Mouse (Mus musculus): ENCODE results near the gene Ndufa3. TPM values are rescaled to one million over a fixed set of nuclear protein-coding genes. Genes with fewer than 3 reads are reported as not detected.

Ndufa3 gene
- polyA plus RNA-seq, 1 experiment from 2014 or later = 440 TPM

GRCm38 (mm10) chr7:3614021-3614420, 3.2 kb upstream of the Ndufa3 start:
- Histone ChIP-seq H3K9ac (no peak overlapping the region), H3K4me1 (peaks cover 9% of the 10 kb centered on the region; the same call in 1 of the 2 replicates), H3K36me3 (peaks cover under 1% of the 10 kb centered on the region; the same call in 1 of the 2 replicates), H3K9me3 (no peaks in the 10 kb centered on the region), H3K27me3 (no peaks in the 10 kb centered on the region), H3K27ac (no peak overlapping the region), H3K4me2 (replicated peaks) (no peak overlapping the region), H3K4me3 (no peak overlapping the region)
- 81% methylated on average over 3 of the region's 3 CpGs for WGBS
- no peak for ATAC-seq (ENCODE audit: low FRiP score, low read depth)

GRCm38 (mm10) chr7:3616057-3616388, 1.1 kb upstream of the Ndufa3 start, which contains the start of gene Oscar:
Oscar (minus strand) TSS chr7:3616157.
- Histone ChIP-seq H3K27me3 (no peaks in the 10 kb centered on the region), H3K27ac (no peak within 1 kb of the TSS), H3K4me2 (replicated peaks) (peak within 1 kb of the TSS; percentile 88), H3K9ac (no peak within 1 kb of the TSS), H3K4me1 (peaks cover 9% of the 10 kb centered on the region; the same call in 1 of the 2 replicates), H3K9me3 (no peaks in the 10 kb centered on the region), H3K36me3 (peaks cover 21% of the 10 kb centered on the region), H3K4me3 (peak within 1 kb of the TSS; percentile 83)
- no peak for ATAC-seq (ENCODE audit: low FRiP score, low read depth)
- 83% methylated on average over 4 of the region's 4 CpGs for WGBS

- ATAC-seq (ENCODE audit: low FRiP score, low read depth) = no peak
- H3K4me2 ChIP-seq (replicated peaks) = peak overlapping the region; percentile 88
- WGBS = 43% methylated on average over 6 of the region's 6 CpGs
Measured at GRCm38 (mm10) chr7:3616389-3617241, 558 bp upstream of the Ndufa3 start.

DNA sequence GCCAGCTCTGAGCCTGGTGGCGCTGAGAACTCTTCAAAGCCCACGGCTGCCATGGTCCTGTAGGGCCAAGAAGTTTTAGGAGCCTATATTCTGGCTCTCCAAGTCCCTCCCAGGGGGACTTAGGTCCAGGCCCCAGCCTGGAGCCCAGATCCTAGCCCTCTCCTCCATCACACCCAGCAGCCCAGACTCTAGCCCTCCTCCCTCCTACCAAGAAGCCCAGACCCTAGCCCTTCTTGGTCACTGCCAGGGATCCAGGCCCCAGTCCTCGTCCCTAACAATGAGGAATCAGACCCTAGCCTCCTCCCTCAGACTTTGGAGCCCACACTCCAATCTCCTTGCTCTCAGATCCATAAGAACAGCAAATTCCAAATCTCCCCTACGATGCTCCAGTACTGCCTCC, 11.9 kb downstream of the Ndufa3 start:
- peak overlapping the region; percentile 99 for H3K4me2 ChIP-seq (replicated peaks)
- peaks cover 53% of the 10 kb centered on the region for H3K36me3 ChIP-seq
- H3K9ac ChIP-seq = peak overlapping the region; percentile 90
- H3K27me3 ChIP-seq = no peaks in the 10 kb centered on the region
- WGBS = 26% methylated on average over 4 of the region's 4 CpGs
- peak; percentile 38 for ATAC-seq (ENCODE audit: low FRiP score, low read depth)
- peaks cover 23% of the 10 kb centered on the region for H3K4me1 ChIP-seq
- no peak overlapping the region for H3K27ac ChIP-seq
- H3K9me3 ChIP-seq = no peaks in the 10 kb centered on the region
- peak overlapping the region; percentile 74 for H3K4me3 ChIP-seq

More at GRCm38 (mm10) chr7:3616389-3617241, 558 bp upstream of the Ndufa3 start:
- H3K4me1 ChIP-seq = peaks cover 9% of the 10 kb centered on the region; the same call in 1 of the 2 replicates
- no peaks in the 10 kb centered on the region for H3K9me3 ChIP-seq
- no peak overlapping the region; the same call in 1 of the 2 replicates for H3K9ac ChIP-seq
- no peaks in the 10 kb centered on the region for H3K27me3 ChIP-seq
- no peak overlapping the region for H3K27ac ChIP-seq
- peaks cover 26% of the 10 kb centered on the region for H3K36me3 ChIP-seq
- H3K4me3 ChIP-seq = peak overlapping the region; percentile 83

DNA sequence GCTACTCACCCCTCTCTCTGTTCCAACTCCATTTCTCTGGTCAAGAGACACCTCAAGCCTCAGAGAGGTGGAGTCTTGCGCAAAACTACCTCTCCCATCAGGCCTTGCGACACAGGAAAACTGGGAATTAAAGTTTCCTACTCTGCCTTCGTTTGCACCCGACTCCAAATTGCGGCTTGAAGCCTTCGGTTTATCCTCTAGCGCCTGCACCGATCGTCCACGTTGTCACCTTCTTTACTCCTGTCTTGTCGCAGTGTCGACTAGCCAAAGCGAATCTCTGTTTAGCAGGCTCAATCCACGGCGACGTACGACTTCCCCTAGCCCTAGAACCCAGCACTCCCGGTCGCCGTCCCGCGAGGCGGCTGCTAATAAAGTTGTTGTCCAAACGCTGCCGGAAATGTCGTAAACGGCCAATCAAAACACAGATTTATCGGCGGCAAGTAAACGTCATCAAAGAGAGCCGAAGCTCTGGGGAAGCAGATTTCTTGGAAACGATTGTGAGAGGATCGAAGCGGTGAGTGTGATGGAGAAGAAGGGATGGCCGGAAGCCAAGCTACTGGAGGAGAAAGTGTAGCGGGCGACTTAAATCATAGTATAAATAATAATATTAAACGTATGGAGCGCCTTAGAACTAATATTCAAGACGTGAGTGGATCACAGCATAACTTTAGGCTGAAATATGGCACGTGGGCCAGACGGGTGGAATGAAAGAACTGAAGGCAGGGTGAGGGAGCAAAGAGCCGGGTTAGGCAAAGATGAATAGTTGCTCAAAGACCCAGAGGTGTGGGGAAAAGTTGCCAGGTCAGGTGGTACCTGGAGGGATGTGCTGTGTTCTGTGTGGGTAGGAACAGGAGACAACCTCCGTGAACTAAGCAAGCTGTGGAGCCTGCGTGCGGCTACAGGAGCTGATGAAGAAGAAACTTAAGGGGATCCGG, 12.6 kb downstream of the Ndufa3 start, which contains the start of the genes Tfpt and Prpf31:
Gene Tfpt, minus strand, starts transcription at position 387 of the 935 bp plus-strand sequence.
Gene Prpf31, plus strand, starts transcription at position 443 of the 935 bp plus-strand sequence.
- H3K9me3 ChIP-seq = no peaks in the 10 kb centered on the region
- ATAC-seq (ENCODE audit: low FRiP score, low read depth) = peak; percentile 91
- H3K27me3 ChIP-seq = no peaks in the 10 kb centered on the region
- H3K27ac ChIP-seq = peak within 1 kb of the TSS; percentile 79; the same call in 1 of the 2 replicates
- peaks cover 53% of the 10 kb centered on the region for H3K36me3 ChIP-seq
- H3K9ac ChIP-seq = peak within 1 kb of the TSS; percentile 90
- peaks cover 23% of the 10 kb centered on the region for H3K4me1 ChIP-seq
- whole genome bisulfite sequencing = 2% methylated on average over 47 of the region's 47 CpGs
- H3K4me2 ChIP-seq (replicated peaks) = peak within 1 kb of the TSS; percentile 99
- peak within 1 kb of the TSS; percentile 74 for H3K4me3 ChIP-seq

GRCm38 (mm10) chr7:3630478-3630815, 13.3 kb downstream of the Ndufa3 start:
- no peaks in the 10 kb centered on the region for H3K9me3 ChIP-seq
- H3K4me1 ChIP-seq = peaks cover 23% of the 10 kb centered on the region
- whole genome bisulfite sequencing = 58% methylated on average over 3 of the region's 3 CpGs
- H3K27ac ChIP-seq = no peak overlapping the region
- H3K27me3 ChIP-seq = no peaks in the 10 kb centered on the region
- peaks cover 55% of the 10 kb centered on the region for H3K36me3 ChIP-seq
- H3K4me2 ChIP-seq (replicated peaks) = peak overlapping the region; percentile 99
- H3K4me3 ChIP-seq = peak overlapping the region; percentile 74
- ATAC-seq (ENCODE audit: low FRiP score, low read depth) = no peak
- H3K9ac ChIP-seq = peak overlapping the region; percentile 90

- Histone ChIP-seq H3K27me3 (no peaks in the 10 kb centered on the region), H3K4me3 (peak overlapping the region; percentile 98), H3K4me2 (replicated peaks) (peak overlapping the region; percentile 64), H3K9ac (no peak overlapping the region), H3K9me3 (no peaks in the 10 kb centered on the region), H3K27ac (no peak overlapping the region), H3K4me1 (peaks cover 31% of the 10 kb centered on the region), H3K36me3 (peaks cover 52% of the 10 kb centered on the region)
- ATAC-seq (ENCODE audit: low FRiP score, low read depth) = no peak
- 72% methylated on average over 5 of the region's 5 CpGs for WGBS
Measured at GRCm38 (mm10) chr7:3643412-3643811, 26.2 kb downstream of the Ndufa3 start.

DNA sequence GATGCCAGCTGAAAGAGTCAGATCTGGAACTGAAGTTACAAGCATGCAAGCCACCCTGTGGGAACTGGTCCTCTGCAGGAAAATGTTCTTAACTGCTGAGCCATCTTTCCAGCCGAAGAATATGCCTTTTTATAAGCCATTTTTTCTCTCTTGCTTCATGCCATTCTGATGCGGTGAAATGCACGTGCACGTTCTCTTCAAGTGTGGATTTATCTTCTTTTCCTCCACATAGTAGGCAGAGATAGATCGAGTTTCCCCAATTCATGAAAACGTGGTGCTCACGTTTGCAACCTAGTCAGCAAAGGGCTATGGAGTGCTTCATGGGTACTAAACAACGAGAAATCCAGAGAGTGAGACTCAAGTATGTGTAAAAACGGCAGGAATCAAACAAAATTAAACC, 26.7 kb downstream of the Ndufa3 start:
- H3K4me3 ChIP-seq = peak overlapping the region; percentile 98
- 17% methylated on average over 9 of the region's 9 CpGs for WGBS
- H3K9ac ChIP-seq = peak overlapping the region; percentile 43; the same call in 1 of the 2 replicates
- H3K4me2 ChIP-seq (replicated peaks) = peak overlapping the region; percentile 64
- no peaks in the 10 kb centered on the region for H3K27me3 ChIP-seq
- no peak overlapping the region for H3K27ac ChIP-seq
- H3K9me3 ChIP-seq = no peaks in the 10 kb centered on the region
- peaks cover 35% of the 10 kb centered on the region for H3K4me1 ChIP-seq
- peaks cover 49% of the 10 kb centered on the region for H3K36me3 ChIP-seq
- no peak for ATAC-seq (ENCODE audit: low FRiP score, low read depth)

GRCm38 (mm10) chr7:3644348-3644671, 27.1 kb downstream of the Ndufa3 start:
- Histone ChIP-seq H3K36me3 (peaks cover 44% of the 10 kb centered on the region), H3K9me3 (no peaks in the 10 kb centered on the region), H3K4me3 (peak overlapping the region; percentile 98), H3K9ac (0 out of 2 replicates have a peak overlapping the region, but pooled peaks have one; percentile 43), H3K4me2 (replicated peaks) (peak overlapping the region; percentile 64), H3K4me1 (peaks cover 38% of the 10 kb centered on the region), H3K27me3 (no peaks in the 10 kb centered on the region), H3K27ac (no peak overlapping the region)
- under 1% methylated on average over 11 of the region's 11 CpGs for WGBS
- ATAC-seq (ENCODE audit: low FRiP score, low read depth) = no peak

- Histone ChIP-seq H3K27me3 (no peaks in the 10 kb centered on the region), H3K4me2 (replicated peaks) (peak within 1 kb of the TSS; percentile 89), H3K4me1 (peaks cover 38% of the 10 kb centered on the region), H3K4me3 (peak within 1 kb of the TSS; percentile 98), H3K9me3 (no peaks in the 10 kb centered on the region), H3K9ac (peak within 1 kb of the TSS; percentile 99), H3K36me3 (peaks cover 42% of the 10 kb centered on the region), H3K27ac (peak within 1 kb of the TSS; percentile 97)
- WGBS = under 1% methylated on average over 58 of the region's 58 CpGs
- peak; percentile 98 for ATAC-seq (ENCODE audit: low FRiP score, low read depth)
Measured at GRCm38 (mm10) chr7:3644672-3645487, 27.7 kb downstream of the Ndufa3 start, which contains the start of gene Cnot3. Cnot3 (plus strand) TSS chr7:3645268.

- Histone ChIP-seq H3K27ac (peak overlapping the region; percentile 97), H3K4me3 (peak overlapping the region; percentile 98), H3K4me2 (replicated peaks) (peak overlapping the region; percentile 89), H3K36me3 (peaks cover 42% of the 10 kb centered on the region), H3K9ac (peak overlapping the region; percentile 99), H3K27me3 (no peaks in the 10 kb centered on the region), H3K4me1 (peaks cover 38% of the 10 kb centered on the region), H3K9me3 (no peaks in the 10 kb centered on the region)
- peak; percentile 7; the same call in 1 of the 2 replicates for ATAC-seq (ENCODE audit: low FRiP score, low read depth)
- under 1% methylated on average over 55 of the region's 58 CpGs for WGBS
Measured at GRCm38 (mm10) chr7:3645488-3646025, 28.4 kb downstream of the Ndufa3 start.

Data from limb, embryonic 13.5 days (tissue).